Mouse (Mus musculus): Measurements from ENCODE around the gene Tfeb.

- no peak for TF ChIP-seq CTCF (IDR thresholded peaks at IDR 0.05; ENCODE audit: low read depth)
- no peak for TF ChIP-seq EP300 (IDR thresholded peaks at IDR 0.05; ENCODE audit: low read depth)
Measured at GRCm38 (mm10) chr17:47831161-47831560, 94.3 kb downstream of the Tfeb start.

All from liver, postnatal 0 days (tissue).